Mouse (Mus musculus): Measurements from ENCODE around the gene Mad2l2. TPM values are rescaled to one million over a fixed set of nuclear protein-coding genes. Genes with fewer than 3 reads are reported as not detected.

Mad2l2 gene
- polyA plus RNA-seq, 1 experiment, result 111 TPM

DNA sequence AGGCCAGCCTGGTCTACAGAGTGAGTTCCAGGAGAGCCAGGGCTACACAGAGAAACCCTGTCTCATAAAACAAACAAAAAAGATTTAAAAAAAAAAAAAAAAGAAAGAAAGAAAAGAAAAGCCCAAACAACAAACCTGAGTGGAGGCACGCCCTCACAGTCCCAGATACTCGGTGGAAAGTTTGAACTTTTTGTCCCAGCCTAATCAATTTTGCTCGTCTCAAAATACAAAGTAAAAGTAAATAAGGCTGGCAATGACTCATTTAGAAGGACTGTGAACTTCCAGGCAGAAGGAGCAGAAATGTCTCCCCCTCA, 20.7 kb downstream of the Mad2l2 start:
- DNase-seq (ENCODE audit: low read depth), result no peak
- TF ChIP-seq CTCF (IDR thresholded peaks at IDR 0.05; ENCODE audit: borderline replicate concordance, extremely low read depth, insufficient read depth, insufficient read length), result no peak
- no peak for TF ChIP-seq POLR2A (IDR thresholded peaks at IDR 0.05; ENCODE audit: borderline replicate concordance, extremely low read depth, insufficient read depth, insufficient read length, poor library complexity, severe bottlenecking)

- DNase-seq (ENCODE audit: low read depth), result peak; percentile 96
- peak; percentile 42; the same call in 1 of the 2 replicates for TF ChIP-seq POLR2A (IDR thresholded peaks at IDR 0.05; ENCODE audit: borderline replicate concordance, extremely low read depth, insufficient read depth, insufficient read length, poor library complexity, severe bottlenecking)
- TF ChIP-seq CTCF (IDR thresholded peaks at IDR 0.05; ENCODE audit: borderline replicate concordance, extremely low read depth, insufficient read depth, insufficient read length), result peak; percentile 75
Observed at GRCm38 (mm10) chr4:148151267-148152168, 21.3 kb downstream of the Mad2l2 start, which contains the start of gene Fbxo6. TSS of gene Fbxo6 (minus strand) at chr4:148152140.

DNA sequence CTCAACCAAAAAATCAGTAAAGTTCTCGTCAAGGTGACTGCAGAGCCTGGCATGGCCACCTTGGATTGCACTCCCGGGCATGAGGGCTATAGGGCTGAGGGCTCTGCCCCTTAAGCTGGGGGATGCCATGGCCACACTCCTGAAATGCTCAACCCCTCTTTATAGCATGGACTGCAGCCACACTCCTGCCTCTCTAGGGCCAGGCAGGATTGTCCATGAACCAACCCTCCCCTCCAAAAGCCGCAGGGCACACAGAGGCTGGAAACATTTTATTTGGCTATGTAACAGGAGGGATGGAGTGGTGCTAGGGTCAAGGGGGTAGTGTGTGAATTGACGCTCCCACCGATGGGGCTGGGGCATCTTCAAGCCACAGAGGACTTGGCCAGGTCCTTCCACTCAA, 22.4 kb downstream of the Mad2l2 start:
- no peak for TF ChIP-seq POLR2A (IDR thresholded peaks at IDR 0.05; ENCODE audit: borderline replicate concordance, extremely low read depth, insufficient read depth, insufficient read length, poor library complexity, severe bottlenecking)
- TF ChIP-seq CTCF (IDR thresholded peaks at IDR 0.05; ENCODE audit: borderline replicate concordance, extremely low read depth, insufficient read depth, insufficient read length), result no peak
- DNase-seq (ENCODE audit: low read depth), result no peak

- TF ChIP-seq CTCF (IDR thresholded peaks at IDR 0.05; ENCODE audit: borderline replicate concordance, extremely low read depth, insufficient read depth, insufficient read length) (no peak), POLR2A (IDR thresholded peaks at IDR 0.05; ENCODE audit: borderline replicate concordance, extremely low read depth, insufficient read depth, insufficient read length, poor library complexity, severe bottlenecking) (no peak)
Observed at GRCm38 (mm10) chr4:148154006-148154405, 23.8 kb downstream of the Mad2l2 start.

GRCm38 (mm10) chr4:148154982-148155381, 24.8 kb downstream of the Mad2l2 start:
- peak; percentile 66 for DNase-seq (ENCODE audit: low read depth)

More at GRCm38 (mm10) chr4:148154006-148154405, 23.8 kb downstream of the Mad2l2 start:
- DNase-seq (ENCODE audit: low read depth), result no peak

DNA sequence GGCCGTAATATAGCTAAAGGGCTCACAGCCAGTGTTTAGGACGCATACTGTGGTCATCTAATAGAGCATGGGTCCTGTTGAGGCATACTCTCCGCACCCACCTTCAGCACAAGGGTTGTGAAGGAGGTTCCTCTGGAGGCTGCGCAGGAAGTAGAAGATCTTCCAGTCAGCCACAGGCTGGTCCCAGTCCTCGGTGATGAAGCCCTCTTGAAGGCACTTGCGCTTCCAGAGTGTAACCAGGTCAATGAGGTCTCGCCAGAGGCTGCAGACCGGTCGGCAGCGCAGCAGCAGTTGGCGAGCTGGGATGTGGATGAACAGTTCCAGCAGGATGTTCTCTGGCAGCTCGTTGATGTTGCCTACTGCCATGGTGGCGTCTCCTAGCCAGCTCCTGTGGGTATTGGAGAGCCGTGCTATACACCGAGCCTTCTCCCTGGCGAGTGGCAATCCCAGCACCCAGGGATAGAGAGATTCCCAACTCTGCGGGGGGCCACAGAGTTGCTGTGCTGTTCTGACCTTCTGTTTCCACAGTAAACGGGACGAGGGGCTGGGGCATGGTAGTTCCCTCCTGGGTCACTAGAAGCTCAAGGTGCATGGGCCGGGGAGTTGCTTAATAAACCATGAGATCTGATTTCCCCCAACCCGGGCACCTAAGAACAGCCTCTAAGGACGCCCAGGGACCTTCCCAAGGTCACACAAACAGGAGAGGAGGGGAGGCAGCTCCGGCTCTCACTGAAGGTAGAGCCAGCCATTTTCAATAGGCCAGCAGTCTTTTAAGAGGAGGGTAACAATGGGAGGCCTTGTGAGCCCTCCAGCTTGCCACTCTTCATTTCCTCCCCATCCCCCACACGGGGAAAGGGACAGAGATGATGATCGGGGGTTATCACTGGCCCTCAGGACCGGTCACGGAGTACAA, 28.5 kb downstream of the Mad2l2 start:
- peak; percentile 73 for DNase-seq (ENCODE audit: low read depth)
- TF ChIP-seq CTCF (IDR thresholded peaks at IDR 0.05; ENCODE audit: borderline replicate concordance, extremely low read depth, insufficient read depth, insufficient read length), result no peak
- TF ChIP-seq POLR2A (IDR thresholded peaks at IDR 0.05; ENCODE audit: borderline replicate concordance, extremely low read depth, insufficient read depth, insufficient read length, poor library complexity, severe bottlenecking), result no peak

More at GRCm38 (mm10) chr4:148154982-148155381, 24.8 kb downstream of the Mad2l2 start:
- peak; percentile 58; the same call in 1 of the 2 replicates for TF ChIP-seq CTCF (IDR thresholded peaks at IDR 0.05; ENCODE audit: borderline replicate concordance, extremely low read depth, insufficient read depth, insufficient read length)
- no peak for TF ChIP-seq POLR2A (IDR thresholded peaks at IDR 0.05; ENCODE audit: borderline replicate concordance, extremely low read depth, insufficient read depth, insufficient read length, poor library complexity, severe bottlenecking)

GRCm38 (mm10) chr4:148159544-148160435, 29.6 kb downstream of the Mad2l2 start:
- TF ChIP-seq CTCF (IDR thresholded peaks at IDR 0.05; ENCODE audit: borderline replicate concordance, extremely low read depth, insufficient read depth, insufficient read length) (0 out of 2 replicates have a peak, but pooled peaks have one; percentile 31), POLR2A (IDR thresholded peaks at IDR 0.05; ENCODE audit: borderline replicate concordance, extremely low read depth, insufficient read depth, insufficient read length, poor library complexity, severe bottlenecking) (peak; percentile 48; the same call in 1 of the 2 replicates)
- peak; percentile 99 for DNase-seq (ENCODE audit: low read depth)

GRCm38 (mm10) chr4:148160436-148161390, 30.5 kb downstream of the Mad2l2 start, which contains the start of the genes Fbxo44 and Fbxo2:
TSS of gene Fbxo44 (minus strand) at chr4:148160482.
TSS of gene Fbxo2 (plus strand) at chr4:148160621.
- DNase-seq (ENCODE audit: low read depth), result no peak
- no peak for TF ChIP-seq POLR2A (IDR thresholded peaks at IDR 0.05; ENCODE audit: borderline replicate concordance, extremely low read depth, insufficient read depth, insufficient read length, poor library complexity, severe bottlenecking)
- no peak for TF ChIP-seq CTCF (IDR thresholded peaks at IDR 0.05; ENCODE audit: borderline replicate concordance, extremely low read depth, insufficient read depth, insufficient read length)

DNA sequence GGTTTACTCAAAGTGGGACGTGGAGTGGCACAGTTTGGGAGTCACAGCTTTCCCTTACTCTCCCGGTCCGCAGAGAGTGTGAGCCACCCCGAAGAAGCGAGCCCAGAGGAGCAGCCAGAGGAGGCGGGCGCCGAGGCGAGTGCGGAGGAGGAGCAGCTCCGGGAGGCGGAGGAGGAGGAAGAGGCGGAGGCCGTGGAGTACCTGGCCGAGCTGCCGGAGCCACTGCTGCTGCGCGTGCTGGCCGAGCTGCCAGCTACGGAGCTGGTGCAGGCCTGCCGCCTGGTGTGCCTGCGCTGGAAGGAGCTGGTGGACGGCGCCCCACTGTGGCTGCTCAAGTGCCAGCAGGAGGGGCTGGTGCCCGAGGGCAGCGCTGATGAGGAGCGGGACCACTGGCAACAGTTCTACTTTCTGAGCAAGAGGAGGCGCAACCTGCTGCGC, 33.8 kb downstream of the Mad2l2 start:
- DNase-seq (ENCODE audit: low read depth), result peak; percentile 93
- TF ChIP-seq POLR2A (IDR thresholded peaks at IDR 0.05; ENCODE audit: borderline replicate concordance, extremely low read depth, insufficient read depth, insufficient read length, poor library complexity, severe bottlenecking), result no peak
- TF ChIP-seq CTCF (IDR thresholded peaks at IDR 0.05; ENCODE audit: borderline replicate concordance, extremely low read depth, insufficient read depth, insufficient read length), result peak; percentile 70
